Mouse (Mus musculus): ENCODE measurements at regions not wholly inside any gene's neighbourhood (a gene's known extent, or its start where the extent isn't known, plus 50 kb on each side); places are given as distances from the start of the nearest gene placed in this dataset.

DNA sequence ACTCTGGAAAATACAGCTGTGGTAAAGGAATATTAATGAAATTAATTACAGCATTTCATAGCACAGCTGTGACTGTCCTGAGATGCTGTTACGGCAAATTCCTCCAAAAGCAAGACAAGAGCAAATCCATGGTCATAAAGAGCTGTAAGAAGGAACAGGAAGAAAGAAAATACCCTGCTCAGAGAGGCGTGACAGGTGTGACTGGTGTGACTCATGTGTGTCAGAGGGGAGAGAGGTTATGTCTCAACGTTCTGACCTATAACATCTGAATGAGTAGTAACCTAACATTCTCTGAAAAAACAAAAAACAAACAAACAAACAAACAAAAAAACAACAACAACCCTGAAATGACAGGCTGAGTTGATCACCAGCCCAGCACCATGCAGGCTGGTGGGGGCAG lies 267.5 kb downstream of the Hivep2 start:
- no peak for ATAC-seq (ENCODE audit: insufficient number of reproducible peaks, low FRiP score, low TSS enrichment)

- no peak for ATAC-seq (ENCODE audit: insufficient number of reproducible peaks, low FRiP score, low TSS enrichment)
Observed at GRCm38 (mm10) chr10:14231464-14231863, 265.6 kb downstream of the Hivep2 start.

- no peak for ATAC-seq (ENCODE audit: insufficient number of reproducible peaks, low FRiP score, low TSS enrichment)
Observed at GRCm38 (mm10) chr10:14217284-14217683, 251.4 kb downstream of the Hivep2 start.

DNA sequence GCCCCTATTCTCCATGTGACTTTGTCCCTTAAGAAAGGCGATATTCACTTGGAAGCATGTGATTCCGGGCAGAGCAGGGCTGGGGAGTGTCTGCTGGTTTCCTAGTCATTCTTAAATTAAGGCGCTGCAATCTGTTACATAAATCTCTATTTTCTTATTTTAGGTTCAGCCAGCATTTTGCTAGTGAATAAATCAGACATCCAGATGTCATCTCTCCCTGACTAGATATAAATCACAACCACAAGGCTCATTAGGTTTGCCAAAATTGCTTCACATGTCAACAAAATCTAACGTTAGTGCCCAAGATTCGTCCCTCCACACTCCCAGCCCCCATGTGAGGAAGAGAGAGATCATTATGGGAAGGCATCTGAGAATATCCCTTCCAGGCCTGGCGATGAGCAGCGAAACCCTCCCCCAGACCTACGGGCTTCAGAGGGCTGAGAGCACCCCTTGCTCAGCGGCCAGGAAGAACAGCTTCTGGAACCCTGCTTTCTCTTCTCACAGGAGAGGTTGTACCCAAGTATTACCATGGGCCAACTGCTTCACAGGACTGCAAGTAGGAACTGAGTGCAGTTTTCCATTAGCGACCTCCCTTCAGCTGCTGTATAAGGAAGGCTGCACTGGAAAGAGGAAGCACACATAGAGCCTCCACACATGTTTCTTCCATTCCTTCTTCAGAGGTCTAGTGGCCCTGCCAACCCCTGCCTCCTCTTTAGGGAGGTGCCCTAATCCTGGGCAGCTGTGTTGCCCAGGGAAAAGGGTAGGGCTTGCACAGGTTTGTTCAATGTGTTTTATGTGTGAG lies 250.5 kb downstream of the Hivep2 start:
- ATAC-seq (ENCODE audit: insufficient number of reproducible peaks, low FRiP score, low TSS enrichment) = no peak

GRCm38 (mm10) chr10:14215512-14215911 lies 249.6 kb downstream of the Hivep2 start:
- ATAC-seq (ENCODE audit: insufficient number of reproducible peaks, low FRiP score, low TSS enrichment) = no peak

DNA sequence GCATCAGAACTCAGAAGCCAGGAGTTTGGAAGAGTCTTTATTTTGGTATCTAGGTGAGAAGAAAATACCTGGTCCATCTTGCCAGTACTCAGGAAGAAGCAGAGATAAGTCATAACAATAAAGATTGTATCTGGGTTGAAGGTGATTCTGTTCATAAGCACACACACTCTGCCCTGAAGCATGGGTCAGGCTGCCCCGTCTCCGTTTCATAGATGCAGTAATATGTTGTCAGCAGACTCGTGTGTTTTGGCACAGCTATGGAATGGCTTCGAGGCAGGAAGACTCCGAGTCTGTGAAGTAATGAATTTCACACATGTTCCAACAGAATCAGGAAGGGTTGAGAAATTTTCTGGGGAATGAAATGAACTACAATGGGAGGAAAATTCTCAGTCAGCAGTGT lies 247.7 kb downstream of the Hivep2 start:
- ATAC-seq (ENCODE audit: insufficient number of reproducible peaks, low FRiP score, low TSS enrichment) = no peak

- no peak for ATAC-seq (ENCODE audit: insufficient number of reproducible peaks, low FRiP score, low TSS enrichment)
Observed at GRCm38 (mm10) chr10:14211926-14212325, 246.1 kb downstream of the Hivep2 start.

DNA sequence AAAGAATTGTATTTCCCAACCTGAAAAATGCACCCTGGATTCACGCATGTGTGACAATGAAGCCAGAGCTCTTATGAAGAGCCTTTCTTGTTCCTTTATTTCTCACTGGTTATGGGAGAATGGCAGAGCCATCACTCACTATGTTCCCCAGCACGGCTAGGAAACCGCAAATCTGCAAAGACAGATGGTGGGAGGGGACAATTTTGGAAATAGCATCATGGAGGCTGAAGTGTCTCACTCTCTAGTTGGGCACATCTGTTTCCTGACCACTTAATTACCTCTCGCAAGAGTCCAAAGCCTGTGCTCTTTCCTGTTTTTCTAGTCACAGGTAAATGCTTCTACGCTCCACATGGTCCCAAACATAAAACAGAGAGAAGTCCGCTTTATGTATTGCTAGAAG lies 245.6 kb downstream of the Hivep2 start:
- no peak for ATAC-seq (ENCODE audit: insufficient number of reproducible peaks, low FRiP score, low TSS enrichment)

DNA sequence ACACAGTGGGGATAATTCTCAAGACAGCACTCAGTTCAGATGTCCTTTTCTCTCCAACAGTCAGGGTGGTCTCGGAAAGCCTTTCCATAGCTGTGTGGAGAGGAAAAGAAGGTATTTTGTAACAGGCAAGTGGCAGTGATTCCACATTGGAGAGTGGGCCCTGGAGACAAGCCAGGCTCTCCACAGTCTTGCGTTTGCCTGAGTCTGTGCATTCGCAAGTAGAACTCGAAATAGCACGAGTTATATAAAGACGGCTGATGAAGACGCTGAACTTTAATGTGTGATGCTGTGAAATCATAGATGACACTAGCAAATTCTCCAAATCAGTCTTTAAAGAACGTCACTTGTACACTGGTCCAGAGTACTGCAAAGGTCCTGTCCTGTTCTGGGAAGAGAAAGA lies 244.6 kb downstream of the Hivep2 start:
- ATAC-seq (ENCODE audit: insufficient number of reproducible peaks, low FRiP score, low TSS enrichment) = no peak

- ATAC-seq (ENCODE audit: insufficient number of reproducible peaks, low FRiP score, low TSS enrichment) = no peak
Observed at GRCm38 (mm10) chr10:14210045-14210444, 244.2 kb downstream of the Hivep2 start.

GRCm38 (mm10) chr10:14208206-14208605 lies 242.3 kb downstream of the Hivep2 start:
- no peak for ATAC-seq (ENCODE audit: insufficient number of reproducible peaks, low FRiP score, low TSS enrichment)

DNA sequence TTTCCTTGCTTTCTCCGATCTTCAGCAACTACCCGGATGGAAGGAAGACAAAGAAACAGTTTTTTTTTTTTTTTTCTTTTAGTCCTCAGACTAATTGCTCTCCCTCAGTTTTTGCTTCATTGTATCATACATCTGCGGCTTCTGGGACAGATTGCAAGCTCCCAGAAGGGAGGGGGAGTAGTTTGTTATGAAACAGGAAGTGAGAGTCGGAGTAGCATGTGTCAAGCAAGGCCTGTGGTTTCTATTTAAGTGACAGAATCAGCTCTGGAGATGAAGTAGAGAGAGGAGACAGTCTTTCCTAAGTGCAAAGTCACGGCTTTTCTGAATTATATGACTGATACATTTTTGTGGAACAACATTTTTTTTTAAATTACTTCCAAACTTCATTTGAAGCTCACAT lies 241.7 kb downstream of the Hivep2 start:
- no peak; the same call in 1 of the 2 replicates for ATAC-seq (ENCODE audit: insufficient number of reproducible peaks, low FRiP score, low TSS enrichment)

DNA sequence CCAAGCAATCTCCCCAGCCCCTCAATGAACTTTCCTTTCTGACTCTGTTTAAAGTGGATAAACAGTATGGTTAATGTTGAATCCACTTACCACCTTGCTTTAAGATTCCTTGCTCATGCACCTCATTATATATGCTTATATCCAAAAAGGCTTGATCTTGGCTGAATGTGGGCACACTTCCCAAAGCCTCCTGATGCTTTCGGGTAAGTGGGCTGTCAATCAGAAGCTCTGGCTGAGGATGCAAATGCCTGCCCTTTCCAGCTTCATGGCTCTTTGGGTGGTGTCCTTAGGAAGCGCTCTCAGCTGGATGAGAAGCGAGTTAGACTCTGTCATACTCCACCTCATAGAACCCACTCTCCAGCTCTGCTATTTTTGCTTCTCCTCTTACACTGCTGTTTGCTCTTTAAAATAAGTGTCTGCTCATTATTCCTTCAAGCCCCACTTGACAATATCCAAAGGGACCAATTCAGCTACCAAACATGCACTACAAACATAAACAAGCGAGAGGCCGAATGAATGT lies 241.2 kb downstream of the Hivep2 start:
- no peak for ATAC-seq (ENCODE audit: insufficient number of reproducible peaks, low FRiP score, low TSS enrichment)
